Mouse (Mus musculus) heart, postnatal 0 days (tissue): ENCODE results near the gene Ank2. TPM values are rescaled to one million over a fixed set of nuclear protein-coding genes. Genes with fewer than 3 reads are reported as not detected.
A peak's percentile ranks its signal among the peaks of the same experiment; 100 is the strongest.

Source experiments
- ATAC-seq: fragments of 200-750 bp; cut with Nextera tagmentation; 2 replicates; pipeline ENCODE4 v1.8.0; 2017; ENCODE audit warnings: low read depth, moderate number of reproducible peaks, moderate library complexity; ENCODE audit not compliant: insufficient read depth
- DNase-seq: peaks from one replicate; pipeline ENCODE4 v3.0.0-alpha.2; 2016; ENCODE audit warnings: low spot score
- H3K27ac ChIP-seq: fragments of 300-500 bp; sonication (generic); 2 replicates; pipeline ENCODE4 v1.5.1; 2014; ENCODE audit warnings: low read depth, mild to moderate bottlenecking
- H3K27me3 ChIP-seq: fragments of 300-500 bp; sonication (generic); 2 replicates; pipeline ENCODE4 v1.6.1; 2014; ENCODE audit warnings: low read length, mixed read lengths; ENCODE audit not compliant: control insufficient read depth, insufficient read depth
- H3K36me3 ChIP-seq: fragments of 300-500 bp; sonication (generic); replicated peaks from 2 replicates; pipeline ENCODE4 v1.6.1; 2014; ENCODE audit warnings: low read length, mixed read lengths; ENCODE audit not compliant: control insufficient read depth, insufficient read depth
- H3K4me1 ChIP-seq: fragments of 300-500 bp; sonication (generic); 2 replicates; pipeline ENCODE4 v1.6.1; 2014; ENCODE audit warnings: antibody characterized with exemption; ENCODE audit not compliant: control insufficient read depth, insufficient read depth
- H3K4me2 ChIP-seq: fragments of 300-500 bp; sonication (generic); 2 replicates; pipeline ENCODE4 v1.6.1; 2014; ENCODE audit warnings: low read depth, mild to moderate bottlenecking, low read length, moderate library complexity
- H3K4me3 ChIP-seq: fragments of 300-500 bp; sonication (generic); 2 replicates; pipeline ENCODE4 v1.5.1; 2014; ENCODE audit warnings: low read depth, low read length
- H3K9ac ChIP-seq: fragments of 300-500 bp; sonication (generic); replicated peaks from 2 replicates; pipeline ENCODE4 v1.6.1; 2014; ENCODE audit warnings: low read depth, low read length, mixed read lengths
- H3K9me3 ChIP-seq: fragments of 300-500 bp; sonication (generic); replicated peaks from 2 replicates; pipeline ENCODE4 v1.6.1; 2016; ENCODE audit warnings: low read length; ENCODE audit not compliant: control insufficient read depth
- CTCF ChIP-seq: IDR thresholded peaks from 2 replicates; pipeline ENCODE4 v1.5.1; 2016; ENCODE audit warnings: antibody characterized with exemption, control low read depth, low read depth
- EP300 ChIP-seq: IDR thresholded peaks from 2 replicates; pipeline ENCODE4 v1.6.1; 2016; ENCODE audit warnings: antibody characterized with exemption, low read depth
- WGBS: fragments of 180-500 bp; shearing (Covaris S2); extraction: QIAGEN DNeasy Blood & Tissue Kit; methylation state at CpG from one replicate; pipeline ENCODE4 v1.1.7; 2014; 5-methylcytosine and 5-hydroxymethylcytosine counted together
- polyA plus RNA-seq: library from polyadenylated mRNA; unstranded; fragments of >200 nt; fragmentation: Nextera tagmentation; extraction: Ambion mirVana; gene quantifications from 2 replicates; pipeline ENCODE4 v1.2.1, GENCODE M21; 2015
- total RNA-seq: library from RNA; depleted of rRNA; stranded (reverse); fragments of >200 nt; gene quantifications from 2 replicates; pipeline ENCODE4 v1.2.3, GENCODE M21; 2014; ENCODE audit warnings: low replicate concordance

Gene Ank2
- total and polyA plus RNA-seq, 2 experiments from 2014 or later: 45.1 to 138 TPM

- Histone ChIP-seq H3K27ac (no peak overlapping the region), H3K4me3 (no peak overlapping the region), H3K9ac (no peak overlapping the region), H3K4me1 (no peaks in the 10 kb centered on the region), H3K36me3 (peaks cover 13% of the 10 kb centered on the region), H3K9me3 (no peaks in the 10 kb centered on the region), H3K27me3 (no peaks in the 10 kb centered on the region), H3K4me2 (no peak overlapping the region)
- ATAC-seq: no peak
- no peak for DNase-seq
- 72% methylated on average over 3 of the region's 3 CpGs for WGBS
- TF ChIP-seq CTCF (no peak), EP300 (no peak)
Measured at GRCm38 (mm10) chr3:126981163-126981562, 518.0 kb downstream of the Ank2 start.

GRCm38 (mm10) chr3:126979635-126980034, 519.5 kb downstream of the Ank2 start:
- Histone ChIP-seq H3K27me3 (no peaks in the 10 kb centered on the region), H3K27ac (no peak overlapping the region), H3K36me3 (peaks cover 18% of the 10 kb centered on the region), H3K9ac (no peak overlapping the region), H3K4me1 (no peaks in the 10 kb centered on the region), H3K9me3 (no peaks in the 10 kb centered on the region), H3K4me3 (no peak overlapping the region), H3K4me2 (no peak overlapping the region)
- ATAC-seq (no peak), DNase-seq (no peak)
- WGBS: 87% methylated on average over 3 of the region's 3 CpGs
- TF ChIP-seq CTCF: no peak
- TF ChIP-seq EP300: no peak

- Histone ChIP-seq H3K4me2 (no peak overlapping the region), H3K36me3 (peaks cover 18% of the 10 kb centered on the region), H3K4me3 (no peak overlapping the region), H3K27ac (no peak overlapping the region), H3K27me3 (no peaks in the 10 kb centered on the region), H3K4me1 (no peaks in the 10 kb centered on the region), H3K9ac (no peak overlapping the region), H3K9me3 (no peaks in the 10 kb centered on the region)
- 64% methylated on average over 11 of the region's 11 CpGs for WGBS
- DNase-seq: peak; percentile 54
- TF ChIP-seq EP300 (no peak), CTCF (peak; percentile 71)
- ATAC-seq: peak; percentile 70
Measured at GRCm38 (mm10) chr3:126978768-126979410, 520.3 kb downstream of the Ank2 start.

- DNase-seq (no peak), ATAC-seq (no peak)
- WGBS: 74% methylated on average over 6 of the region's 6 CpGs
- Histone ChIP-seq H3K4me1 (no peaks in the 10 kb centered on the region), H3K27me3 (no peaks in the 10 kb centered on the region), H3K27ac (no peak overlapping the region), H3K9ac (no peak overlapping the region), H3K4me3 (no peak overlapping the region), H3K4me2 (no peak overlapping the region), H3K9me3 (no peaks in the 10 kb centered on the region), H3K36me3 (peaks cover 23% of the 10 kb centered on the region)
- TF ChIP-seq EP300 (no peak), CTCF (no peak)
Measured at GRCm38 (mm10) chr3:126977399-126977798, 521.8 kb downstream of the Ank2 start.

GRCm38 (mm10) chr3:126976793-126977192, 522.4 kb downstream of the Ank2 start:
- 82% methylated on average over 16 of the region's 16 CpGs for WGBS
- no peak for TF ChIP-seq EP300
- no peak for TF ChIP-seq CTCF
- no peak overlapping the region for H3K9ac ChIP-seq
- peaks cover 21% of the 10 kb centered on the region for H3K36me3 ChIP-seq
- H3K27me3 ChIP-seq: no peaks in the 10 kb centered on the region
- H3K9me3 ChIP-seq: no peaks in the 10 kb centered on the region
- no peak overlapping the region for H3K4me2 ChIP-seq
- H3K4me1 ChIP-seq: no peaks in the 10 kb centered on the region
- H3K4me3 ChIP-seq: no peak overlapping the region
- no peak for DNase-seq
- ATAC-seq: no peak
- no peak overlapping the region for H3K27ac ChIP-seq

GRCm38 (mm10) chr3:126975409-126975808, 523.7 kb downstream of the Ank2 start:
- no peak overlapping the region for H3K4me2 ChIP-seq
- DNase-seq (no peak), ATAC-seq (no peak; the same call in 1 of the 2 replicates)
- WGBS: 53% methylated on average over 5 of the region's 5 CpGs
- no peak overlapping the region for H3K4me3 ChIP-seq
- H3K9ac ChIP-seq: no peak overlapping the region
- H3K9me3 ChIP-seq: no peaks in the 10 kb centered on the region
- no peaks in the 10 kb centered on the region for H3K4me1 ChIP-seq
- TF ChIP-seq CTCF (no peak), EP300 (no peak)
- peaks cover 12% of the 10 kb centered on the region; the same call in 1 of the 2 replicates for H3K36me3 ChIP-seq
- H3K27me3 ChIP-seq: no peaks in the 10 kb centered on the region
- H3K27ac ChIP-seq: no peak overlapping the region
